Mouse (Mus musculus): ENCODE measurements around the gene Hexim1.

- TF ChIP-seq CTCF (IDR thresholded peaks at IDR 0.05; ENCODE audit: low read depth) (no peak), EP300 (IDR thresholded peaks at IDR 0.05; ENCODE audit: low read depth) (no peak)
These were observed 21.9 kb upstream of the Hexim1 start for GRCm38 (mm10) chr11:103093862-103094833.

Data from liver, embryonic 14.5 days (tissue).